Mouse (Mus musculus) left cerebral cortex, adult 11 months (tissue): ENCODE results near the gene Tas2r143.

ENCODE experiments used
- DNase-seq: peaks from one replicate; pipeline ENCODE4 v3.0.0; 2022; ENCODE audit warnings: low spot score

Gene Tas2r143

GRCm38 (mm10) chr6:42397041-42397657 is 2.9 kb upstream of the Tas2r143 start:
- no peak for DNase-seq

GRCm38 (mm10) chr6:42398285-42398684 is 1.8 kb upstream of the Tas2r143 start:
- DNase-seq = no peak

- no peak for DNase-seq
Measured at GRCm38 (mm10) chr6:42398998-42399397, 1.0 kb upstream of the Tas2r143 start.

- no peak for DNase-seq
Measured at GRCm38 (mm10) chr6:42405134-42405533, 5.1 kb downstream of the Tas2r143 start, which contains the start of gene Tas2r135. Gene Tas2r135 (plus strand): TSS chr6:42405434.

- no peak for DNase-seq
Measured at GRCm38 (mm10) chr6:42419443-42419842, 19.4 kb downstream of the Tas2r143 start.

GRCm38 (mm10) chr6:42421439-42421838 is 21.4 kb downstream of the Tas2r143 start:
- DNase-seq = no peak

GRCm38 (mm10) chr6:42424472-42424871 is 24.4 kb downstream of the Tas2r143 start:
- DNase-seq = no peak

GRCm38 (mm10) chr6:42426337-42426736 is 26.3 kb downstream of the Tas2r143 start:
- DNase-seq = no peak

- DNase-seq = no peak
Measured at GRCm38 (mm10) chr6:42433554-42433953, 33.5 kb downstream of the Tas2r143 start.

GRCm38 (mm10) chr6:42434446-42434845 is 34.4 kb downstream of the Tas2r143 start, which contains the start of gene Tas2r126:
Gene Tas2r126 (plus strand): TSS chr6:42434535.
- no peak for DNase-seq

- DNase-seq = no peak
Measured at GRCm38 (mm10) chr6:42435490-42435889, 35.5 kb downstream of the Tas2r143 start.

GRCm38 (mm10) chr6:42441395-42441794 is 41.4 kb downstream of the Tas2r143 start:
- no peak for DNase-seq

- DNase-seq = no peak
Measured at GRCm38 (mm10) chr6:42444491-42444890, 44.5 kb downstream of the Tas2r143 start.

- DNase-seq = no peak
Measured at GRCm38 (mm10) chr6:42447381-42447780, 47.3 kb downstream of the Tas2r143 start.
